Mouse (Mus musculus): ENCODE measurements around the gene Shisa9.
"Not testable (repeated sequence)": the region's sequence is repeated elsewhere in the genome, so short reads cannot be mapped to it uniquely, and the experiment has no call there.

Shisa9 gene

DNA sequence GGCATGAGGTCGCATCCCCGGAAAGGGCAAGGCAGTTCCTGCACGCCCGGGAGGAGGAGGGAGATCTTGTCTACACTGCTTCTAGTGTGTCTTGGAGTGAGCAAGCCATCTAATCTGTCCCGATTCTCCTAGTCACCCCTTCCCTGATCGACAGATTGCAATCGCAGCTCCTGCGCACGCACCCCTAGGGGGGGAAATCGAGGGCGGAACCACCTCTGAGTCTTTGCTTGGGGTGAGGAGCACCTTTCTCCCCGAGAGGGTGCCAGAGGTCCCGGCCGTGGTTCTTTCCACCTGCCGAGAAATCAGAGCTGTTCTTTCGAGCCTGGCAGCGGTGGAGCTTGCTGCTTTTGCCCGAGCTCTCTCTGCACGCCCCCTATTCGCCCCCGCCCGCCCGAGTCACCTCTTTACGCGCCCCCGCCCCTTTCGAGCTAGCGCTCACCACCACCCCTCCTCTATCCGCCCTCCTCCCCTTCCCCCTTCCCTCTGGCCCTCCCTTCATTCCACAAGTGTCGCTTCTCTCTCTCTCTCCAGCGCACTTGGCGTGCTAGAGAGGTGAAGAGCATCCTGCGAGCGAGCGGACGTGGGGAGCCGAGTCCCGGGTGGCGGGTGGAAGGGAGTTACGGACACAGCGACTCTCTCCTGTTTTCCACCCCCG lies at the start of gene Shisa9:
Gene Shisa9, plus strand, starts transcription at position 498 of the 655 bp plus-strand sequence.
- DNase-seq (ENCODE audit: low read depth, low spot score) = peak; percentile 79

DNA sequence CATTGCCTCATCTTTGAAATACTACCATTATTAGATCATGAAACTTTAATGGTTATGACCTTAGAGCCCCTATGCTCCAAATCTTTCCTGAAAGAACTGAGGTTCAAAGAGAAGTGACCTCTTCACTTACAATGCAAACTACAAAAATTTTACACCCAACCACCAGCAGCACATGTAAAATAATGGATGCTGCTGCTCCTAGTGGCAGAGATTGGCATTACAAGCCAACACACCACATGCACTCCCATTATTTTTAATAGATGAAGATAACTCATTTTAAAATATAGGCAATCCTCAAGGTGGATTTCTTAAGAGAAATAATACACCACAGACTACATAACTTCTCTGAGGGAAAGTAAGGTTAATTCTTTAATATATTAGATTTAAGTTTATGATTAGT lies 43.4 kb upstream of the Shisa9 start:
- peak; percentile 39 for DNase-seq (ENCODE audit: low read depth, low spot score)

DNA sequence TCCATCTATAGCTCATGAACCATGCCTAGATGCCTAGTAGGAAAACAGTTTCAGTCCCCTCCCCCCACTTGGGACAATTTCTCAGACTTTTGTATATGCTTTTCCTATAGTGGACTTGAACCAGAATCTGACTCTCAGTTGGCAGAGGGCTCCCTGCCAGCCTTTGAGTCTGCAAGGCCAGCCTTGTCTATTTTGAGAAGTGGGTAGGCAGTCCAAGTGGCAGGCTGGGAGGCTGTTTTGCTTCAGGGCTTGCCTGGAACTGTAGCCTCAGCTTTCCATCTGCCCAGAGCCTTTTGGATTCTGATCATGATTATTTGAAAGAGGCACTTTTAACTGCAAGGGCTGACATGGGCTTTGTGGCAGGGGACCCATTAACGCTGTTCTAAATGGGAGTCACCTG lies 23.2 kb upstream of the Shisa9 start:
- no peak for DNase-seq (ENCODE audit: low read depth, low spot score)

DNA sequence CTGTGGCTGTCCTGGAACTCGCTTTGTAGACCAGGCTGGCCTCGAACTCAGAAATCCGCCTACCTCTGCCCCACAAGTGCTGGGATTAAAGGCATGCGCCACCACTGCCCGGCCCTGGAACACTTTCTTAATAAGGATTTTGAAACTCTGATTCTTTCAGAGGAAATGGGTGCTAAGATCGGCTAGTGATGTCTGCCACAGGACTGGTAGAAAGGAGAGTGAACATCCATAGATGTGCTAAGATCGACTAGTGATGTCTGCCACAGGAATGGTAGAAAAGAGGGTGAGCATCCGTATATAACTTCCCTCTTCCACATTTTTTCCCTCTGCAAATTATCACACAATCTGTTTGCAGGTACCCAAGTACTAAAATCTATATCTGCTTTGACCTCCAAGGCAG lies 17.9 kb upstream of the Shisa9 start:
- peak; percentile 83 for DNase-seq (ENCODE audit: low read depth, low spot score)

DNA sequence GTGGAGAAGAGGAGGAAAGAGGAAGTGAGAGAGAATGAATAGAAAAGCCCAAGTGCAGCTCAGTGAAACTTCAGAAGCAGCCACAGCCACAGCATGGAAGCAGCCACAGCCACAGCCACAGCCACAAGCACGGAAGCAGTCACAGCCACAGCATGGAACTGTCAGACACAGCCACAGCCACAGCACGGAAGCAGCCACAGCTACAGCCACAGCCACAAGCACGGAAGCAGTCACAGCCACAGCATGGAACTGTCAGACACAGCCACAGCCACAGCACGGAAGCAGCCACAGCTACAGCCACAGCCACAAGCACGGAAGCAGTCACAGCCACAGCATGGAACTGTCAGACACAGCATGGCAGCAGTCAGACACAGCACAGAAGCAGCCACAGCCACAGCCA lies 17.1 kb upstream of the Shisa9 start:
- DNase-seq (ENCODE audit: low read depth, low spot score) = not testable (repeated sequence)

DNA sequence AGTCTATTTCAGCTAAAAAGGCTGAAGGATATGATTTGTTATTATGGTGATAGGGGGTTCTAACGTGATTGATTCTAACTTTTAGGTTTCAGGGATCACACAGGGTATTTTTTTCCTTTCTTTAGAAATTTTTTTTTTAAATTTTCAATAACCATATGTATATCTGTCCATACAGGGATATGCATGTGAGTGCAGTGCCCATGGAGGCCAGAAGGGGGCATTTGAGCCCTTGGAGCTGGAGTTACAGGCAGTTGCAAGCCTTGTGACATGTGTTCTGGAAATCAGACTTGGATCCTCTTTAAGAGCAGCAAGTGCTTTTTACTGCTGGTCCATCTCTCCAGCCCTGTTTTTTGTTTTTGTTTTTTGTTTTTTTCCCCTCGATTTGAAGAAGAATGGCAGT lies 16.3 kb upstream of the Shisa9 start:
- DNase-seq (ENCODE audit: low read depth, low spot score) = peak; percentile 40

DNA sequence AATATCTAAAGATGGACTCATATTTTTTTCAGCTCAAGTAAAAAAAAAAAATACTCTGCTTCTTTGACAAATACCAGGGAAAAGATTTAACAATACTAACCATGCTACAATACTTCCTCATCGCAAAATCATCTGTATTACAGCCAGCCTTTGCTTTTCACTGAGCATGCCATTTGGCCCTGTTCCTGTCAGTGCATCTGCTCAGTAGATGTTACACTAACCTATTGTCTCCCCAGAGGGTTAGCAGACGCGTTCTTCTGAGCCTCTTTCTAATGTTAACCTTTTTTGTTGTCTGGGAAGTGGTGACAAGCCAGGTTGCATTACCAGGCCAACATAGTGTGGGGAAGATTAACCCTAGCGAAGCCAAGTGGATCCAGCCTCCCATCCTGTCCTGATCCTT lies 10.2 kb upstream of the Shisa9 start:
- DNase-seq (ENCODE audit: low read depth, low spot score) = no peak

DNA sequence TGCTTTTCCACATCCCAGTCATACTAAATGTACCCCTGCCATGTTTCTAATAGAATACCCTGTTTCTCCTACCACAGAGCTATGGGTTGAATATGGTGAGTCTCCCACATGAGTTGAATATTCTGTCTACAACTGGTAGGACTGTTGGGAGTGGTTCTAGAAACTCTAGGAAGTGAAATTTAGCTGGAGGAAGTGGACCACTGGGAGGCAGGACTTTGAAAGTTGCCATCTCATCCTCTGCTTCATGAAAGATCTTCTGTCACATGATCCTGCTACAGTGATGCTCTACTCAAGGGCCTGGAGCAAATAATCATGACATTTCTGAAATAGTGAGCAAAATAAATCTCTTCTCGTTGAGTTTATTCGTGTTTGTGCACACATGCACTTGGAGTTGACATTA lies 7.2 kb upstream of the Shisa9 start:
- DNase-seq (ENCODE audit: low read depth, low spot score) = no peak

DNA sequence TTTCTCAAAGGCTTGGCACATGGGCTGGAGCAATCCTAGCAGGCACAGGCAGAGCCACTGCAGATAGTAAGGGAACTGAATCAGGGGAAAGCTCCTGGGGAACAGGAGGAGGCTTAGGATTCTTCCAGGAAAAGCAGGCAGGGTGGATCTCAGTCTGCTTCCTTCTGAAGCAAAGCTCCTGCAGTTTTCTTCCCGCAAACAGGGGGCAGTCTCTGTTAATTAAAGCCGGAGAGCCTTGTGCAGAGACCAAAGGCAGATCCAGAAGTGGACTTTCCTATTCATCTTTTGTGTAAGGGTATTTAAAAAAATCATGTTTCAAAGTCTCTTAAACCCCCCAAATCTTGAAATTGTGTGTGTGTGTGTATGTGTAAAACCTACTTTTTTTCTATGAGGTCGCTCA lies 3.1 kb upstream of the Shisa9 start:
- peak; percentile 28 for DNase-seq (ENCODE audit: low read depth, low spot score)

DNA sequence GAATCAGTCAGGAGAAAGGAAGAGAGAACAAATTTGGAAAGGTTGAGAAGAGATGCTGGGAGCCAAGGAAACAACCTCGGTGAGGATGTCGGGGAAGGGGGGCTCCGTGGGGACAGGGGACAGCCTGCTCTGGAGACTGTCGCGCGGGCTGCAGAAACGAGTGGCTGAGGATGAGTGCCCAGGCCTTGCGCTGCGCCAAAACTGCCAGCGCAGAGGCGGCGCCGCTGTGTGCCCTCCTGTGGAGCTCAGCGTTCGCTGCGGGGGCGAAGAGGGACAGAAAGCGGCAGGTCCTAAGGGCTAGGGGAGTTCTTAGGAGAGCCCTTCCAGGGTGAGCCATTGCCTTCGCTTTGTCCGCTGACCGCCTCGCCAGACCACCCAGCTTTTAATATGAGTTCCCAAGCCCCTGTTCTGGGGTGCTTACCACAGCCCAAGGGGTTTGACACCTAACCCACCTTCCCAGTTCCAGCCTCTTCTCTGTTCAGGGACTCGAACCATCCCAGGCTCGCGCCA lies 752 bp upstream of the Shisa9 start:
- DNase-seq (ENCODE audit: low read depth, low spot score) = no peak

DNA sequence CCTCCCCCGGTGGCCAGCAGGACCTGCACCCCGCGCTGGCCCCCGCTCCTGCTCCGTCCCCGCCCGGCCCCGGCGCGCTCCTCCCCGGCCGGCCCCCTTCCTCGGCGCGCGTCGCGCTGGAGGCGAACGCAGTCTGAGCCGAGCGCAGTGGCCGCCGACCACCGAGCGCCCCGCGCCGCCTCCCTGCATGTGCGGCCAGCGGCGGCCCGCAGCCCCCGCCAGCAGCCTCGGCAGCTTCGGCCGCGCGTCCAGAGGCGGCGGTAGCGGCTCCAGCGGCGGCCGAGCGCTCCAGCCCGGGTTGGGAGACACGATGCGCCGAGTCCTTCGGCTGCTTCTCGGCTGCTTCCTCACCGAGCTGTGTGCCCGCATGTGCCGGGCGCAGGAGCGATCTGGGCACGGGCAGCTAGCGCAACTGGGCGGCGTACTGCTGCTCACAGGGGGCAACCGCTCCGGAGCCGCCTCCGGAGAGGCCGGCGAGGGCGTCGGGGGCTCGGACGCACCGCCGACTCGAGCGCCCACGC lies 418 bp downstream of the Shisa9 start:
- DNase-seq (ENCODE audit: low read depth, low spot score) = no peak

DNA sequence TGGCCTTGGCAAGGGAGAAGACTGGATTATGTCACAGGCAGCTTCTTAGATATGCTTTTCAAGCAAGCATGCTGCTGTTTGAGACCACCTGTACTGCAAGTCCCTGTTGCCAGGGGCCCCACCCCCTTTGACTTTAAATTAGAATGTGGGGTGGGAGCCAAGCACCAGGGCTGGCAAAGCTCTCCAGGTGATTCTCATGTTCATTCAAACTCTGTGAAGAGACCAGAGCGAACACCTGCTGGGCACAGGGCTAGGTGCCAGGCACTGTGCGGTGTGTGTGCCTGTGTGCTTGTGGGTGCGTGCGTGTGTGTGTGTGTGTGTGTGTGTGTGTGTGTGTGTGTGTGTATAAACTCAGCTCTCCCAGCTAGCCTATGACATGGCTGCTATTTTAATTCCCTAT lies 3.1 kb downstream of the Shisa9 start:
- no peak for DNase-seq (ENCODE audit: low read depth, low spot score)

DNA sequence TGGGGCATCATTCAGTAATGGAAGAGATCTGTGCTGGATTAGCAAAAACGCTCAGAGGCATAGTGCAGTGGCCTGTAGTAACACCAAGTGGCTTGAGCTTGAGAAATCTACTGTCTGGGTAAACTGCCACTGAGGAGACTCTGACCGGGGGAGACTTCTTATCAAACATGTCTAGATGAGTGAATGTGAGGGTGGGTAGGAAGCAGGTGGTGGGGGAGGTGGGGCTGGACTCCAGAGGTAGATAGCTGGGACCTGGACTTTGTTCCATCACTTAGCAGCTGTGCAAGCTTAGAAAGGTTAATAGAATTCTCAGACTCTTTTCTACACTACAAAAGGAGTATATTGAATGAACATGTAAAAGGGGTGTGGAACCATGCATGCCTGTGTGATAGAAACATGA lies 21.3 kb downstream of the Shisa9 start:
- no peak for DNase-seq (ENCODE audit: low read depth, low spot score)

DNA sequence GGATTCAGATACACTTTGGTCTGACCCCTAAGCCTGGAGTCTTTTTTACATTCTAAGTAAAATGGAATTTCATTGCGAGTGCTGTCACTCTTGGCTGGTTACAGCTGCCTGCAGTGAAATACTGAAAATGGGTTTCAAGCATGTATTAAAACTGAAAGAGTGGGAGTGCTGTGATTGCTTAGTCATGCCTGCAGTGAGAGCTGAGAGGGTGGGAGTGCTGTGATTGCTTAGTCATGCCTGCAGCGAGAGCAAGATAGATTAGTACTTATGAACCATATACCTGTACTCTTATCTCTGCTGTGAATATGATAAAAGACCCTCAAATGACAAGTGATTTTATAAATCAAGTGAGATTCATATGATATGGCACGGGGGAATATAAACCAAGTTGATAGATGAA lies 26.2 kb downstream of the Shisa9 start:
- DNase-seq (ENCODE audit: low read depth, low spot score) = no peak

DNA sequence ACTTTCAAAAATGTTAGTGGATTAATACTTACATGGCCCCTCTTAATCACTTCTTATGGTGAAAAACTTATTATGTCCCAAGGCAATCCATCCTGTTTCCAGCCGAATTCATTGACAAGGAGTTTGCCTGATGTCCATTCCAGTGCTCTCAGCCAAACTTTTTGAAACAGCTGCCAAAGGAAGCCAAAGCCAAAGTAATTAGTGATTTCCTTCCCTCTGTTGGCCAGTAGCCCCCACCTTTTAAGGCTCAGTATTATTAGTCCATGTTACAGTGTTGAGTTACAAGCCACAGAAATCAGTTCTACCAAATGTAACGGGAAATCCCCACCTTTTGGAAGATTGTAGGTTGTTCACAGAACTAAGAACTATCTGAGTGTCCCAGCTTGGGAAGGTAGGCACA lies 28.8 kb downstream of the Shisa9 start:
- DNase-seq (ENCODE audit: low read depth, low spot score) = no peak

DNA sequence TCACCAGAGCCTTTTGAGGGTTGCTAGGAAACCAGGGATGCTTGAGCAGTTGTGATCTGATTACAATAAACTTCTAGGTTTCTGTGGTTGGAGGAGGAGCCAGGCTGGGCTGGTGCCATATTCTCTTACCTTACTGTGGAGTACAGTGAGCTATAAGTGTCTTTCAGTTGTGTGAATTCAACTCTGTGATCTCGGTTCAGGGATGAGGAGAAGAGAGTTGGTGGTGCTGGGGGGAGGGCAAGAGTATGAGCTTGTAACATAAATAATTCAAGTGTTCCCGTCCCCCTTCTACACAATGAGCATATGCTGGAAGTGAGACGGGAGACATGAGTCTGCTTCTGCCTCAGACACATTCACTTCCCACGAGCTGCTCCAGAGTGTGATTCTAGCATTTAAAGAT lies 30.6 kb downstream of the Shisa9 start:
- no peak for DNase-seq (ENCODE audit: low read depth, low spot score)

DNA sequence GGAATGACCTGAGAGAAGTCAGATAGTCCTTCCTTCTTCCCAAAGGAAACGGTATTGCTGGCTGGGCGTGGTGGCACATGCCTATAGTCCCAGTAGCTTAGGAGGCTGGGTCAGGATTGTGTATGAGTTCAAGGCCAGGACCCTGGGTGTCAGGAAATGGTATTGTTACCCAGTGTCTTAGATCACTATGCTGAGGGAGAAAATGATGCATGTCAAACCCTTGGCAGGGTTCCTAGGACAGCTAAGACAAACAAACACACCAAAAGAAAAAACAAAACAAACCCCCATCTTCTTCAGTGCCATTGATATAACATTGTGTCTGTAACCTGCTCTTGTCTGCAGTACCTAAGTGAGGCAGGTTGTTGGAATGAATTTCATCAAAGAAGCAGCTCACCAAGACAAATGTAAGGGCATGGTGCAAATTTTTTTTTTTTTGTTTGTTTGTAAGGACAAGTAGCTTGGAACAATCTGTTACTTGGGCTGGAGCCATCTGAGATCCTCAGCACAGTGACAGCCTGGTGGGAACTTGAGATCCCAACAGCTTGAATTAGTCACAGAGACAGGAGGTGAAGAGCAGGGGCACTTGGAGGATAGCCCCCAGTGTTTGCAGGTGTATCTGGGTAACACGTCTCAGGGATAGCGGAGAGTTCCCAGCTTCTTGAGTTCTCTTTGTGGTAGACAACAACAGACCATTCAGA lies 34.2 kb downstream of the Shisa9 start:
- DNase-seq (ENCODE audit: low read depth, low spot score) = no peak

DNA sequence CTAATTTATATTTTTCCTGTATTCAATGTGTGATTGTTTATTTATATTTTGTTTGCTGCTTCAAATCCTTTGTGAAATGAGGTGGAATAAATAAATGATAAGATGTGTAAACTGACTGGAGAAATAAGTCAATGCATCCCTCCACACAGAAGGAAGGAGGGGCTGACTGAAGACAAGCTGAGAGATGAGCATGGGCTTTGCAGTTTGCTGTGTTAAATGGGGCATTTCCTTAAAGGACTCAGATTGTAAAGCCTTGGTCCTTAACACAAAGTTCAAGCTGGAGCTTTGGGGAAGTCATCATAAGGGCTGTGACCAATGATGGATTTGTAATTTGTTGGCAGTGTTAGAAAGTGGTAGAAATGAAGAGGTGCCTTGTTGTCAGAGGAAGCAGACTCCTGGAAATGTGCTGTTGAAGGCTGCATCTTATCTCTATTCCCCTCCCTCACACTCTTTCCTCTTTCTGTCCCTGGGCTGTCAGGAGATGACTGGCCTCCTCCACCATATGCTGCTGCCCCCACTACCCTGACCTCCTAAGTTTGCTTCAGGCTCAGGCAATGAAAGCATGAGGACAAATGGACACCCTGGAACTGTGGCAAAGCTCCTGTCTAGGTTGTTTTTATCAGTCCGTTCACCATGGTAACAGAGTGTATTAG lies 36.3 kb downstream of the Shisa9 start:
- DNase-seq (ENCODE audit: low read depth, low spot score) = no peak

DNA sequence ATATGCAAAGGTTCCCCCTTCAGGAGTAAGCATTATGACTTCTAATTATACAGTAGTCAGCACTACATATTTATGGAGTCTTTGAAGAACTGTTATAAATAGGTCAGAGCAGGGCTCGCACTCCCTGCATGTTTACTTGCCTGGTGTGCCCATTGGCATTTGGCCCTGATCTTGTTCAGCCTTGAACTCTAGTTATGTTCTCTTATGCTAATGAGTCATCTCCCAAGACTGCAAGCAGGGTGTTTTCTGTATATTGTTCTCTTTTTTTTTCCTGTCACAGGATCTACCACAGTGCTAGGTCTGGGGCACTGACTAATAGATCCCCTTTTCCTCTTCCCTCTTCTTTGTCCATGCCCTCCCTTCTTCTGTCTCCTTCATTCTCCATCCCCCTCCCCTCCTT lies 48.5 kb downstream of the Shisa9 start:
- DNase-seq (ENCODE audit: low read depth, low spot score) = no peak

DNA sequence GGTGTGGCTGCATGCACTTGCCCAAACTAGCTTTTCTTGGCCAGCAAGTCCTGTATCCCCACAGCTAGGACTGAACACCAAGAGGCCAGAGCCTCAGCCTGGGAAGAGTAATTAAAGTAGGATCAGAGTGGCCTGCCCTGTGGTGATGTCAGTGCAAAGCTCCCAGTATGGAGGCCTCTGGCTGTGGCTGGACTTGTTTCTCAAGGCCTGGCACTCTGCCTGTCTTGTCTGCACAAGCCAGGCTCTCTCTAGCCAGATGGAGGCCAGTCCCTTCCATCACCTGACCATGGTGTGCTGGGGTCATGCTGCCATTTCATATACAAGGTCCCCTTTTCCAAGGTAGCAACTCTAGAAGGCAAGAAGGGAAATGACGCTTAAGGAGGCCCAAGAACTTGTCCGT lies 51.0 kb downstream of the Shisa9 start:
- DNase-seq (ENCODE audit: low read depth, low spot score) = no peak

DNA sequence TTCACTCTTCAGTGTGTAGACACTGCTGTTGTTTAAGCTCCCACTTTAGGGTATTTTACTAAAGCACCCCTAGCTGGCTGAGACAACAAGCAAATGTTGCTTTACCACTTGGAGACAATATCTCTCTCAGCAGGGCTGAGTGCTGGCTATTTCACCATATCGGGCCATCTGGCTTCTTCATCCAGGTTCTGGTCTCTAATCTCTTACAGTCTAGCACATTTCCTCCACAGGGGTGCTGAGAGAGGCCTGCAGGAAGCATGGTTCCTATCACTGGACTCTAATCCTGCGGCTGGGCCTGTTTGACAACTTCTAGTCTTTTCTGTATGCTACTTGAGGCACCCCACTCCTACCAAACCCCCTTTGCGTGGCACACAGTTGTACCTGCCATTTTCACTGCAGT lies 51.7 kb downstream of the Shisa9 start:
- no peak for DNase-seq (ENCODE audit: low read depth, low spot score)

DNA sequence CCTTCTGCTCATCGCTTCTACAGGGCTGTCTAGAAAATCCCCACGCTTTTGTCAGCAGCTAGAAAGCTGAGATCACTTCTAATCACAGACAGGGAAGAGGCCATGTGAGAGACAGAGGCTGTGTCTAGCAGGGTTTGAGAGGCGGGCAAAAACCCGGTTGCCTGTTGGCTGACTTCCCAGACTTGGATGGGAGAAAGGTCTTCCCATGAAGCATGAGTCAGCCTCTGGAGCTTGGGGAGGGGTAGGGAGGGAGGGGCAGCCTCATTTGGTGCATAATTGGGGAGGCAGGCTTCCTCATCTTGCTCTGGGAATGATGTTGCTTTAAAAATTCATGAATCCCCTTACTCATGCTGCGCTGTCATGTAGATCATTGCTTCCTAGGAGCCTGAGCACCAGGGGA lies 57.0 kb downstream of the Shisa9 start:
- DNase-seq (ENCODE audit: low read depth, low spot score) = no peak

DNA sequence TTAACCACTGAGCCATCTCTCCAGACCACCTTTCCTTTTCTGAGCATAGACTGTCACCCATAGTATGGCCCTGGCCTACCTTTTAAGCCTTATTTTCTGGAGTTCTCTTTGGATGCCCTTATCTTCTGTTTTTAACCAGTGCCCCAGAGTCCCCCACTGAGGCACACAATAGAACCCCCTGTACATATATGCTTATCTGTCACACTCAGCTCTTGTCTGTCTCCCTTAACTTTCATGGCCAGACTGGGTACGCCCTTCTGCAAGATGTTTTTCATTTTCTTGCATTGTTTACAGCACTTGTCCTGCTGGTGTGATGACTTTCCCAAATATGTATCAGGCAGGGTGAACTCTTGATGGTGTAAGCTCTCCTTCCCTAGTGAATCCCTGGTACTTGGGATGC lies 68.1 kb downstream of the Shisa9 start:
- DNase-seq (ENCODE audit: low read depth, low spot score) = no peak

Data from R1 (cell line).